Mouse (Mus musculus) heart, adult 2 months (tissue): ENCODE results near the gene Sctr. TPM values are rescaled to one million over a fixed set of nuclear protein-coding genes. Genes with fewer than 3 reads are reported as not detected.

Experiments used
- DNase-seq, 2 experiments: peaks; one replicate each; pipeline ENCODE4 v3.0.0; 2021
- H3K27ac ChIP-seq: fragments of 200-600 bp; 2 replicates; pipeline ENCODE4 v1.8.1; 2022
- H3K27me3 ChIP-seq: fragments of 200-500 bp; 2 replicates; pipeline ENCODE4 v1.6.1; 2012; ENCODE audit warnings: mild to moderate bottlenecking, low read length, inconsistent platforms, mixed read lengths; ENCODE audit not compliant: control insufficient read depth, insufficient read depth
- H3K36me3 ChIP-seq: fragments of 200-500 bp; 2 replicates; pipeline ENCODE4 v1.6.1; 2012; ENCODE audit warnings: low read length, inconsistent platforms; ENCODE audit not compliant: control insufficient read depth, insufficient read depth
- H3K4me1 ChIP-seq: fragments of 200-500 bp; 2 replicates; pipeline ENCODE4 v1.6.1; 2011; ENCODE audit warnings: low read length; ENCODE audit not compliant: control insufficient read depth, insufficient read depth
- H3K4me3 ChIP-seq: fragments of 200-600 bp; 2 replicates; pipeline ENCODE4 v1.8.1; 2022
- H3K79me2 ChIP-seq: fragments of 200-500 bp; replicated peaks from 2 replicates; pipeline ENCODE4 v1.6.1; 2012; ENCODE audit warnings: mild to moderate bottlenecking, inconsistent platforms, low read length, moderate library complexity, mixed read lengths; ENCODE audit not compliant: control insufficient read depth, insufficient read depth
- H3K9ac ChIP-seq: fragments of 200-500 bp; 2 replicates; pipeline ENCODE4 v1.6.1; 2012; ENCODE audit warnings: low read depth, mild to moderate bottlenecking, control low read depth, inconsistent platforms, low read length, mixed read lengths
- CTCF ChIP-seq: fragments of 200-600 bp; IDR thresholded peaks from 2 replicates; pipeline ENCODE4 v1.8.1; 2022; ENCODE audit warnings: antibody characterized with exemption, mild to moderate bottlenecking, moderate library complexity
- EP300 ChIP-seq: fragments of 200-500 bp; IDR thresholded peaks from 2 replicates; pipeline ENCODE4 v1.6.1; 2011; ENCODE audit warnings: low read depth, low read length, control low read depth; ENCODE audit not compliant: insufficient read depth
- POLR2A ChIP-seq: fragments of 200-500 bp; IDR thresholded peaks from 2 replicates; pipeline ENCODE4 v1.6.1; 2011; ENCODE audit warnings: mild to moderate bottlenecking, low read depth, low read length, control low read depth; ENCODE audit not compliant: insufficient read depth
- WGBS: fragments of 180-500 bp; shearing (Covaris S2); methylation state at CpG from one replicate; pipeline ENCODE4 v1.1.7; 2018; 5-methylcytosine and 5-hydroxymethylcytosine counted together
- intact Hi-C: fragments of 180-260 bp; cut with DNase I; formaldehyde crosslinking; loops from one replicate; pipeline ENCODE4 v1.15.1; 2025
- polyA plus RNA-seq: library from polyadenylated mRNA; depleted of rRNA; stranded (reverse); fragments of >200 nt; gene quantifications from 2 replicates; pipeline ENCODE4 v1.2.3, GENCODE M21; 2012
- total RNA-seq, 2 experiments: library from RNA; stranded (reverse); gene quantifications; 2 replicates each; pipeline ENCODE4 v1.2.3; 2021

The Sctr gene
- total and polyA plus RNA-seq, 3 experiments: 0.16 to 0.84 TPM; not detected in 1

- intact Hi-C loops: loop anchor here (1.0 to 5.0 kb wide), 4 partner anchors 16 to 454 kb away; no protein-coding TSS in a partner anchor
- H3K9ac ChIP-seq: no peak overlapping the region
- no peaks in the 10 kb centered on the region for H3K79me2 ChIP-seq
- WGBS: 7% methylated on average over 7 of the region's 7 CpGs
- DNase-seq: peak; percentile 58 to 78
- no peaks in the 10 kb centered on the region for H3K4me1 ChIP-seq
- no peaks in the 10 kb centered on the region for H3K36me3 ChIP-seq
- no peaks in the 10 kb centered on the region for H3K27me3 ChIP-seq
- H3K27ac ChIP-seq: no peak overlapping the region
- TF ChIP-seq POLR2A (no peak), CTCF (peak; percentile 99), EP300 (no peak)
- no peak overlapping the region for H3K4me3 ChIP-seq
Observed at GRCm38 (mm10) chr1:120098327-120098726, 91.6 kb downstream of the Sctr start.

GRCm38 (mm10) chr1:120099483-120099882, 92.8 kb downstream of the Sctr start:
- H3K4me1 ChIP-seq: no peaks in the 10 kb centered on the region
- H3K79me2 ChIP-seq: no peaks in the 10 kb centered on the region
- TF ChIP-seq POLR2A (no peak), EP300 (no peak), CTCF (no peak)
- peak in 1 of 2 experiments; percentile 53 for DNase-seq
- H3K9ac ChIP-seq: no peak overlapping the region
- WGBS: 53% methylated on average over 6 of the region's 6 CpGs
- intact Hi-C loops: loop anchor here (2.0 to 5.0 kb wide), 3 partner anchors 15 to 453 kb away; no protein-coding TSS in a partner anchor
- H3K4me3 ChIP-seq: no peak overlapping the region
- H3K27ac ChIP-seq: no peak overlapping the region
- H3K36me3 ChIP-seq: no peaks in the 10 kb centered on the region
- H3K27me3 ChIP-seq: no peaks in the 10 kb centered on the region

- Histone ChIP-seq H3K79me2 (no peaks in the 10 kb centered on the region), H3K27me3 (no peaks in the 10 kb centered on the region), H3K4me3 (no peak overlapping the region), H3K27ac (no peak overlapping the region), H3K36me3 (no peaks in the 10 kb centered on the region), H3K4me1 (no peaks in the 10 kb centered on the region), H3K9ac (no peak overlapping the region)
- intact Hi-C loops: no loop called here
- DNase-seq: no peak
- TF ChIP-seq EP300 (no peak), POLR2A (no peak), CTCF (no peak)
- whole genome bisulfite sequencing: 79% methylated on average over 8 of the region's 8 CpGs
Observed at GRCm38 (mm10) chr1:120100456-120101226, 93.9 kb downstream of the Sctr start.

GRCm38 (mm10) chr1:120101227-120101609, 94.5 kb downstream of the Sctr start:
- no peak overlapping the region for H3K27ac ChIP-seq
- H3K4me1 ChIP-seq: no peaks in the 10 kb centered on the region
- intact Hi-C loops: no loop called here
- 79% methylated on average over 3 of the region's 3 CpGs for WGBS
- no peak overlapping the region for H3K4me3 ChIP-seq
- TF ChIP-seq CTCF (no peak), EP300 (no peak), POLR2A (no peak)
- no peaks in the 10 kb centered on the region for H3K36me3 ChIP-seq
- DNase-seq: no peak
- H3K79me2 ChIP-seq: no peaks in the 10 kb centered on the region
- no peaks in the 10 kb centered on the region for H3K27me3 ChIP-seq
- H3K9ac ChIP-seq: no peak overlapping the region

- 27% methylated on average over 5 of the region's 5 CpGs for WGBS
Observed at GRCm38 (mm10) chr1:120105556-120105959, 98.9 kb downstream of the Sctr start.

GRCm38 (mm10) chr1:120109741-120110432, 103.2 kb downstream of the Sctr start:
- no peaks in the 10 kb centered on the region for H3K79me2 ChIP-seq
- H3K27ac ChIP-seq: no peak overlapping the region
- H3K36me3 ChIP-seq: no peaks in the 10 kb centered on the region; the same call in none of the 2 replicates
- no peaks in the 10 kb centered on the region for H3K4me1 ChIP-seq
- H3K27me3 ChIP-seq: no peaks in the 10 kb centered on the region
- TF ChIP-seq EP300 (no peak), POLR2A (no peak), CTCF (no peak)
- intact Hi-C loops: no loop called here
- no peak overlapping the region for H3K4me3 ChIP-seq
- DNase-seq: no peak
- no peak overlapping the region for H3K9ac ChIP-seq
- WGBS: 89% methylated on average over 19 of the region's 19 CpGs

More at GRCm38 (mm10) chr1:120105556-120105959, 98.9 kb downstream of the Sctr start:
- Histone ChIP-seq H3K27me3 (no peaks in the 10 kb centered on the region), H3K27ac (no peak overlapping the region), H3K36me3 (no peaks in the 10 kb centered on the region), H3K4me1 (no peaks in the 10 kb centered on the region), H3K79me2 (no peaks in the 10 kb centered on the region), H3K9ac (no peak overlapping the region), H3K4me3 (no peak overlapping the region)
- no peak for DNase-seq
- TF ChIP-seq POLR2A (no peak), CTCF (0 out of 2 replicates have a peak, but pooled peaks have one; percentile 18)
- intact Hi-C loops: no loop called here
